Mouse (Mus musculus): ENCODE measurements around the gene Tmem144.

DNA sequence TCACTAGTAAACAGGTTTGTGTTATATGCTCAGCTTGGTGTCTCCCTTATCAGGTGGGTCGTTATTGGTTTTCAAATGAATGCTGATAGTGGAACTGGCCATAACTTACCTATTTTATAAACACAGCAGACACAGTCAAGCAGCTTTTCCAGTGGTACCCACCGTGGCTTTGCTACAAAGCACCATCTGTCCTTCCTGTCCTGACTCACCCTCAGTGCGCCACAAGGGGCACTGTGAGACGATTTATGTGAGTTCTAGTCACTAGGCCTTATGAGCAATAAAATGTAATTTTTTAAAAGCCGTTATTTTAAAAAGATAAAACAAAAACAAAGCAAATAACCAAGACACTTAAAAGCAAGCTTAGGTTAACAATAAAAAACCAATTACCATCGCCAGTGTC is 13.8 kb downstream of the Tmem144 start:
- no peak for TF ChIP-seq POLR2A (IDR thresholded peaks at IDR 0.05; ENCODE audit: low read depth, low read length)
- peak; percentile 49; the same call in 1 of the 2 replicates for TF ChIP-seq CTCF (IDR thresholded peaks at IDR 0.05; ENCODE audit: borderline replicate concordance, insufficient read depth, low read length)

All from embryonic fibroblast, embryonic 13.5 days (primary cell).